Mouse (Mus musculus): ENCODE measurements around the gene Raf1.

Gene Raf1

DNA sequence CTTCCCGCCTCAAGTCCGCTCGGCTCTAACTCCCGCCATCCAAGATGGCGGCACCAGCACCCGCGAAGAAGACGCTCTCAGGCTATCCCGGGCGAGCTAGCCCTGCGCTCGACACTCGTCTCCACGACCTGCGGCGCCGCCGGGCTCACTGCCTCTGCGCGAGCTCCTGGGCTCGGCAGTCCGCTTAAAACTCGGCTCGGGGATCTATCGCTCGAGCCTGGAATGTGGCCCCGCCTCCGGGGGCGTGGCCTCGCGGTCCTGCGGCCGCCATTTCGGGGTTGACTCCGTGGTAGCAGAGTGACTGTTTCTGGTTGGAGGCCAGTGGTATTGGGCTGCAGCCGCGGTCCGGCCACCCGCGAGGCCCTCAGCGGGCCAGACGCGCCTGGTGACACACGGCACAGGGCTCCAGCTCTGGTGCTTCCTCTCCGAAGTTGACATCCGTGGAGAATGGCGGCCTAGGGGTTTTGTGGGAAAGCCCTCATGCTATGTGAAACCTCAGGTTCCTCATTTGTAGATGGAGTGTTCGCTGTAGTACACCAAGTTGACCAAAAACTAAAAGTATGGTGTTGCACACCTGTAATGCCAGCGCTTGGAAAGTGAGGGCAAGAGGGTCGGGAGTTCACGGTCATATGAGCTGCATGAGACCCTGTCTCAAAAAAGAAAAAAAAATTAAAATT, at the start of gene Raf1:
Raf1 (minus strand) TSS at position 184 of the 677 bp plus-strand sequence.
- peak; percentile 99 for DNase-seq (ENCODE audit: low spot score)

- DNase-seq (ENCODE audit: low spot score): no peak
These were observed 45.8 kb upstream of the Raf1 start for GRCm38 (mm10) chr6:115722246-115722645.

- DNase-seq (ENCODE audit: low spot score): peak; percentile 68
These were observed 41.5 kb upstream of the Raf1 start for GRCm38 (mm10) chr6:115717715-115718558.

DNA sequence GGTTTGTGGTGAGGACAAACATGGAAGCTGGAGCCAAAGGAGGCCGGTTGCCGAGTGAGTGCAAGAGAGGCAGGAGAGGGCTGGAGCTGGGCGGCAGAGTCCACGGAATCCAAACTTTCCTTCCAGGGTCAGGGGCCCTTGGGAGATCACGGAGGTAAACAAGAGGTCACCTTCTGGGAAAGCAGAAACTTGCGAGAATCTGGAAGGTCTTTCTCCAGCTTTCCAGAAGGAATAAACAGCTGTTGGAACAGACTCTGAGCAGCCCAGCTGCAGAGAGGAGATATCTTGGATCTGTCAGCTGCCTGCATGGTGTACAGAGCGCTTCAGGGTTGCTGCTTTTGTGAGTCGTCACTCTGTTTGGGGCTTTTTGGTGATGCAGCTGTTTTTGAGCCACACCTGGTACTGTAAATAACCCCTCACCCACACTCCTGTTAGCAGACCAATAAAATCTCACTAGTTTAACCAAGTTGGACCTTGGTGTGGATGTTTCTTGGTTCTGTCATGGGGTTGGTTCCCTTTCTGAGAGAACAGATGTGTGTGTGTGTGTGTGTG, 40.7 kb upstream of the Raf1 start:
- DNase-seq (ENCODE audit: low spot score): peak; percentile 10

- no peak for DNase-seq (ENCODE audit: low spot score)
These were observed 34.8 kb upstream of the Raf1 start for GRCm38 (mm10) chr6:115711261-115711660.

GRCm38 (mm10) chr6:115702901-115703300, 26.5 kb upstream of the Raf1 start:
- DNase-seq (ENCODE audit: low spot score): no peak

DNA sequence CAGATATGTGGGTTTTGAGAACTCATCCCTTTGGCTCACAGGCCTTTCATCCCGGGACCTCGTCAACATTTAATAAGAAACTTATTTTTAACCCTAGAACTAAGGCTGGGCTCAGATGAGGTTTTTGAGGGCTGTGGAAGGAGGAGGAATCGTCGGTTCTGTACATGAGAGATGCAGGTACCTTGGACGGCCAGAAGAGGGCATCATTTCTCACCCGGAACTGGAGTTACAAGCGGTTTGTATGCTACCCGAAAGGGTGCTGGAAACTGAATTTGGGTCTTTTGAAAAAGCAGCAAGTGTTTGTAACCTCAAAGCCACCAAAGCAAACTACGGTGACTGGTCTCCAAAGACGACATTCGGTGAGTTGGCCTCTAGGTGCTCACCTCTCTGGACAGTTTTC, 24.9 kb upstream of the Raf1 start:
- peak; percentile 8 for DNase-seq (ENCODE audit: low spot score)

DNA sequence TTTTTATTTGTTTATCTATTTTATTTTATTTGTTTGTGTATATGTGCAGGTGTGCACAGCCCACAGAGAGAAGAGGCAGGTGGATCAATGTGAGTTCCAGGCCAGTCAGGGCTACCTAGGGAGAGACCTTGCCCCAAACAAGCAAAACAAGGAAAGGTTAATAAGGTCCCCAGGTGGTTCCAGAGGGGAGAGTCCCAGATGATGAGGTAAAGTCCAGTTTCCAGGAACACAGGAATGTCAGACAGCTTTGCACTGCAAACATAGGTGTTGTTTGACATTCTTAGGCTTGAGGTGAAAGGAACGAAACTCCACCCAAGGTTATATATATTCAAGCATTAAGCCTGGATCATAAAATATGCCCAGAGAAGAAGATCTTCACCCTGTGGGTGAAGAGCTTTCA, 24.3 kb upstream of the Raf1 start:
- no peak for DNase-seq (ENCODE audit: low spot score)

- DNase-seq (ENCODE audit: low spot score): no peak
These were observed 22.3 kb upstream of the Raf1 start for GRCm38 (mm10) chr6:115698699-115699098.

GRCm38 (mm10) chr6:115697739-115698558, 21.5 kb upstream of the Raf1 start:
- no peak for DNase-seq (ENCODE audit: low spot score)

- no peak for DNase-seq (ENCODE audit: low spot score)
These were observed 20.3 kb upstream of the Raf1 start for GRCm38 (mm10) chr6:115696707-115697215.

DNA sequence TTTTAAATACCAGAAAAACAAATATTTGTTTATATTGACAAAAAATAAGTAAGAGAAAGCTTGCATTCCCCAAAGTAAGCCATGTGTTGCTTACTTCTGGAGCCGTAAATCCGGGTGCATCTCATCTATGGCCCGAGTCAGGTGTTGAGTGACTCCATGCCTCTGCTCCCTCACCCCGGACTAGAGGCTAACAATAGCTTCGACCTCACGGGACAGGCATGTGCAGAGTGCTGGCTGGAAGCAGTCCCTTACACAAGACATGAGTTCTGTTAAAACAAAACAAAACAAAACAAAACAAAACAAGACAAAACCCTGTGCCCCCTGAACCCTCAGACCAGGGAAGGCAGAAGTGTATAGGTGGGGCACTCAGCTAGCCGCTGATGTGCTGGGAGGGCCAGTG, 18.7 kb upstream of the Raf1 start:
- DNase-seq (ENCODE audit: low spot score): no peak

DNA sequence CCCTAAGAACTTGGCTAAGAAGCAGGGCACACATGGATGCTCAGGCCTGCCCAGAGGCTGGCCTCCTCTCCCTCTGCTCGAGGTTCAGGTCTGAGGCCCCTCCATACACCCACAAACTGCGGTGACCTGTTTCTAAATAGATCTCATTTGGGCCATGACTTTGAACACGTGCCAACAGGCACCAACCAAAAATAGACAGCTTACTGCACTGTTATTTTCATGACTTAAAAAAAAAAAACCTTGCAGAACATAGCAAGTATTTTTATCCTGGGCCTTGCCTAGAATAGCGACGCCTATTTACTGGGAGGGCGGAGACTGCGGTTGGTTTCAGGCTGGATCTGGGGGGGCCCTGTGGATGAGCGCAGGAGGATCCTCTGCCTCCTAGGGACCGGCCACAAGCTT, 18.0 kb upstream of the Raf1 start:
- DNase-seq (ENCODE audit: low spot score): no peak

DNA sequence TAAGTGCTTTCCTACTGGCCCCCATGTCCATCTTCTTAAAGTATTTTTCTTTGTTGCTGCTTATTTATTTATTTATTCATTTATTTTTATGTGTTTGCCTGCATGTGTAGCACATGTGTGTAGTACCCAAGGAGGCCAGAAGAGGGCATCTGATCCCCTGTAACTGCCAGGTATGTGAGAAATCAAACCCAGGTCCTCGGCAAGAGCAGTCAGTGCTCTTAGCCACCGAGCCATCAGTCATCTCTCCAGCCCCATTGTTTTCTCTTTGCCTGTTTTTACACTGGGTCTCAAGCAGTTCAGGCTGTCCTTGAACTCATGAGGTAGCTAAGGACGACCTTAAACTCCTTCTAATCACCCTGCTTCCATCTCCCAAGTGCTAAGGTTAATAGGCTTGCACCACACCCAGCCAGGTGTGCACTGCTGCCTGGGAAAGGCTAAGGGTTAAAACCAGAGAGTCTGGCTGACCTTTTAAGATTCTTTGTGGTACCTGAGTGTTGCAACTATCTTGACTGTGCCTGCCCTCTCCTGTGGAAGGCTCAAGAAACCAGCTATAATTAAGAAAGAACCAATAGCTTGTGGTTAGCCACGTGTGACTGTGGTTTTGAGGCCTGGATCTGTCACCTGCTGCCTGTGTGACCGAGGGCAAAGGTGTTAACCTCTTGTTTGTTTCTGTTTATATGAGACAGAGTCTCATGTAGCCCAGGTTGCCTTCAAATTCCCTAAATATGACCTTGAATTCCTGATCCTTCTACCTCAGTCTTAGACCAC, 16.7 kb upstream of the Raf1 start:
- peak; percentile 16 for DNase-seq (ENCODE audit: low spot score)

DNA sequence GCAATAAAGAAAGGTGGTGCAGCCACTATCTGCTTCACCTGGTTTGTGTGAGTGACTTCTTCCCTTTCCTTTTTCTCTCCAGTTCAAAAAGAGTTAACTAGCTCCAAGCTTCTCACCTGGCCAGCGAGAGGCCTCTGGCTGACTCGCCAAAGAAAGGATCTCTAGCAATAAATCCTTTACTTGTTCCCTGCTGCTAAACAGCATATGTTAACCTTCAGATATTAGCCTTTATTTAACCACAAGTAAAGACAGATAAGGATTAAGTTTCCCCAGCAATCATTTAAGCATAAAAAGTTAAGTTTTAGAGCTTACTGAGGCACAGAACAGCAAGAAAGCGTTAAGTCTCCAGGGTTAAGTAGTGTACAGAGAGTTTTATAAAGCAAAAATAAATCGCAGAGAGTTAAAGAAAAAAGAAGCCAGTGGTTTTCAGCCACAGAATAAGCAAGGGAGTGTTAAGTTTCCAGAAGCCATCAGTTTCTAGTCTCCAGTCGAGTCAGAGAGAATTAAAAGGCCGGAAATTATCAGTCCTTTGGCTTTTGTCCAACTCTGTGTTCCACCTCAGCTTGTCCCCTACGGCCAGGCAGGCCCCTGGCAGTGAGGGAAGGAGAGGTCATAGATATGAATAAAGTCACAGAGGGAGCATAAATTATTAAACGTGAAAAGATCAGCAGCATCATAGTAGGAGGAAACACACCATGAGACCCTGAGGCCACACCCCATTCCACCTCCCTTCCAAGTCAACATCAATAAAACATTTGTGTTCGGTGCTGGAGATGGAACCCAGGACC, 15.9 kb upstream of the Raf1 start:
- no peak for DNase-seq (ENCODE audit: low spot score)

- no peak for DNase-seq (ENCODE audit: low spot score)
These were observed 13.7 kb upstream of the Raf1 start for GRCm38 (mm10) chr6:115690105-115690504.

- no peak for DNase-seq (ENCODE audit: low spot score)
These were observed 12.2 kb upstream of the Raf1 start for GRCm38 (mm10) chr6:115688589-115688988.

DNA sequence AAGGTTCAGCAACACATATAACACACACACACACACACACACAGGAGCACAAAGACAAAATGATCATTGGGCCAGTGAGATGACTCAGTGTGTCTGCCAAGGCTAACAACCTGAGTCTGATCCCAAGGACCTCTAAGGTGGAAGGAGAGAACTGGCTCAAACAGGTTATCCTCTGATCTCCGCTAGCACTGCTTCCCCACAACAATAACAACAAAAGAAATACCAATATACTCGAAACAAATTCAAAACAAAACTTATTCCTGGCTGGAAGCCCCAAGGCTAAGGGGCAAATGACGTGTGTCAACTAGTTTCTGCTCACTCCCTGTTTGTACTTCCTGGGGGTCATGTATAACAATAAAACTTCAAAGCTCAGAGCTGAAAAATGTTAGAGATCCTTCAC, 11.3 kb upstream of the Raf1 start:
- no peak for DNase-seq (ENCODE audit: low spot score)

GRCm38 (mm10) chr6:115684851-115685646, 8.6 kb upstream of the Raf1 start:
- no peak for DNase-seq (ENCODE audit: low spot score)

DNA sequence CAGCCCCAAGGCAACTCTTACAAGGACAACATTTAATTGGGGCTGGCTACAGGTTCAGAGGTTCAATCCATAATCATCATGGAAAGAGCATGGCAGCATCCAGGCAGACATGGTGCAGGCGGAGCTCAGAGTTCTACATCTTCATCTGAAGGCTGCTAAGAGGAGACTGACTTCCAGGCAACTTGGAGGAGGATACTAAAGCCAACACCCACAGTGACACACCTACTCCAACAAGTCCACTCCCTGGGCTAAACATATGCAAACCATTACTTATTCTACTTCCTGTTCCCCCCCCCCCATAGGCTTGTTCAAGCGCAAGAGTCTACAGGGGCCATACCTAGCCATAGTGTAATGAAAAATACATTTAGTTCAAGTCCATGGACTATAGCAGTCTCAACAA, 7.8 kb upstream of the Raf1 start:
- DNase-seq (ENCODE audit: low spot score): no peak

Data from retina, embryonic 14.5 days (tissue).